Mouse (Mus musculus) intestine, embryonic 14.5 days (tissue): ENCODE results near the gene Cnr2. TPM values are rescaled to one million over a fixed set of nuclear protein-coding genes. Genes with fewer than 3 reads are reported as not detected.
"Not testable (repeated sequence)": the region's sequence is repeated elsewhere in the genome, so short reads cannot be mapped to it uniquely, and the experiment has no call there.

Source experiments
- ATAC-seq: fragments of 200-750 bp; cut with Nextera tagmentation; replicated peaks from 2 replicates; pipeline ENCODE4 v1.8.0; 2017; ENCODE audit warnings: low read depth, moderate number of reproducible peaks, moderate TSS enrichment, moderate library complexity; ENCODE audit not compliant: low FRiP score, low TSS enrichment
- DNase-seq: peaks from one replicate; pipeline ENCODE4 v3.0.0-alpha.2; 2018; ENCODE audit warnings: low spot score
- H3K27ac ChIP-seq: fragments of 300-500 bp; sonication (generic); 2 replicates; pipeline ENCODE4 v1.5.1; 2014; ENCODE audit warnings: low read depth, mild to moderate bottlenecking, control low read depth
- H3K27me3 ChIP-seq: fragments of 300-500 bp; sonication (generic); replicated peaks from 2 replicates; pipeline ENCODE4 v1.6.1; 2014; ENCODE audit warnings: low read length, control low read depth; ENCODE audit not compliant: control insufficient read depth, insufficient read depth
- H3K36me3 ChIP-seq: fragments of 300-500 bp; sonication (generic); 2 replicates; pipeline ENCODE4 v1.6.1; 2014; ENCODE audit warnings: low read length, control low read depth; ENCODE audit not compliant: control insufficient read depth, insufficient read depth
- H3K4me1 ChIP-seq: fragments of 300-500 bp; sonication (generic); replicated peaks from 2 replicates; pipeline ENCODE4 v1.6.1; 2014; ENCODE audit warnings: low read length, control low read depth, mixed read lengths; ENCODE audit not compliant: control insufficient read depth, insufficient read depth
- H3K4me2 ChIP-seq: fragments of 300-500 bp; sonication (generic); 2 replicates; pipeline ENCODE4 v1.6.1; 2014; ENCODE audit warnings: low read length
- H3K4me3 ChIP-seq: fragments of 300-500 bp; sonication (generic); 2 replicates; pipeline ENCODE4 v1.5.1; 2014; ENCODE audit warnings: low read depth, low read length, control low read depth, mixed read lengths
- H3K9ac ChIP-seq: fragments of 300-500 bp; sonication (generic); 2 replicates; pipeline ENCODE4 v1.6.1; 2014; ENCODE audit warnings: mild to moderate bottlenecking, low read length
- H3K9me3 ChIP-seq: fragments of 300-500 bp; sonication (generic); 2 replicates; pipeline ENCODE4 v1.6.1; 2016; ENCODE audit warnings: low read length, control low read depth; ENCODE audit not compliant: control insufficient read depth
- WGBS: fragments of 180-500 bp; shearing (Covaris S2); extraction: QIAGEN DNeasy Blood & Tissue Kit; methylation state at CpG from one replicate; pipeline ENCODE4 v1.1.7; 2014; 5-methylcytosine and 5-hydroxymethylcytosine counted together
- polyA plus RNA-seq: library from polyadenylated mRNA; unstranded; fragments of >200 nt; fragmentation: Nextera tagmentation; extraction: Ambion mirVana; gene quantifications from 2 replicates; pipeline ENCODE4 v1.2.1, GENCODE M21; 2014

Gene Cnr2
- polyA plus RNA-seq, 1 experiment from 2014 or later: 0.24 TPM

GRCm38 (mm10) chr4:135929405-135929804 is 34.2 kb downstream of the Cnr2 start:
- no peak overlapping the region for H3K27ac ChIP-seq
- H3K36me3 ChIP-seq: peaks cover 33% of the 10 kb centered on the region
- ATAC-seq: no peak
- no peaks in the 10 kb centered on the region for H3K4me1 ChIP-seq
- WGBS: 80% methylated on average over 5 of the region's 5 CpGs
- H3K4me3 ChIP-seq: no peak overlapping the region
- H3K9me3 ChIP-seq: no peaks in the 10 kb centered on the region
- H3K9ac ChIP-seq: no peak overlapping the region
- H3K4me2 ChIP-seq: no peak overlapping the region
- H3K27me3 ChIP-seq: no peaks in the 10 kb centered on the region
- no peak for DNase-seq

- no peak overlapping the region for H3K4me3 ChIP-seq
- H3K9ac ChIP-seq: no peak overlapping the region
- no peak overlapping the region for H3K4me2 ChIP-seq
- H3K27me3 ChIP-seq: no peaks in the 10 kb centered on the region
- no peaks in the 10 kb centered on the region for H3K9me3 ChIP-seq
- ATAC-seq: no peak
- DNase-seq: no peak
- H3K4me1 ChIP-seq: no peaks in the 10 kb centered on the region
- WGBS: 67% methylated on average over 9 of the region's 9 CpGs
- peaks cover 33% of the 10 kb centered on the region for H3K36me3 ChIP-seq
- no peak overlapping the region for H3K27ac ChIP-seq
Measured at GRCm38 (mm10) chr4:135929828-135930227, 34.6 kb downstream of the Cnr2 start.

GRCm38 (mm10) chr4:135930239-135930638 is 35.0 kb downstream of the Cnr2 start:
- Histone ChIP-seq H3K36me3 (peaks cover 34% of the 10 kb centered on the region), H3K4me2 (no peak overlapping the region), H3K4me3 (no peak overlapping the region), H3K4me1 (no peaks in the 10 kb centered on the region), H3K27me3 (no peaks in the 10 kb centered on the region), H3K9me3 (no peaks in the 10 kb centered on the region), H3K27ac (no peak overlapping the region), H3K9ac (no peak overlapping the region)
- WGBS: 93% methylated on average over 8 of the region's 8 CpGs
- ATAC-seq (no peak), DNase-seq (no peak)

DNA sequence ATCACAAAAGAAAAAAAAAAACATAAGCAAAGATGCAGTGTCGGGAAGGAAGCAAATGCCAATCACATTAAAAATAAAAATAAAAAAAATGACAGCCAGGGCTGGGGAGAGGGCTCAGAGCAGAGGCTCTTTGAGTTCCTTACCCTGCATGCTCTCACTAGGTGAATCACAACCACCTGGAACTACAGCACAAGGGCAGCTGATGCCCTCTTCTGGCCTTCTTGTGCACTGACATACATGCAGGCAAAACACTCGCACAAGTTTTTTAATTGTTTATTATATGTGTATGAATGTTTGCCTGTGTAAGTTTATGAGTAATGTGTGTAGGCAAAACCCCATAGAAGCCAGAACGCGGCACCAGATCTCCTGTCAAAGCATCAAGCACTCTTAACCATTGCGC is 36.6 kb downstream of the Cnr2 start:
- Histone ChIP-seq H3K36me3 (peaks cover 32% of the 10 kb centered on the region), H3K4me3 (no peak overlapping the region), H3K9ac (no peak overlapping the region), H3K9me3 (no peaks in the 10 kb centered on the region), H3K4me2 (no peak overlapping the region), H3K4me1 (no peaks in the 10 kb centered on the region), H3K27me3 (no peaks in the 10 kb centered on the region), H3K27ac (no peak overlapping the region)
- 65% methylated on average over 5 of the region's 5 CpGs for WGBS
- DNase-seq (no peak), ATAC-seq (no peak)

DNA sequence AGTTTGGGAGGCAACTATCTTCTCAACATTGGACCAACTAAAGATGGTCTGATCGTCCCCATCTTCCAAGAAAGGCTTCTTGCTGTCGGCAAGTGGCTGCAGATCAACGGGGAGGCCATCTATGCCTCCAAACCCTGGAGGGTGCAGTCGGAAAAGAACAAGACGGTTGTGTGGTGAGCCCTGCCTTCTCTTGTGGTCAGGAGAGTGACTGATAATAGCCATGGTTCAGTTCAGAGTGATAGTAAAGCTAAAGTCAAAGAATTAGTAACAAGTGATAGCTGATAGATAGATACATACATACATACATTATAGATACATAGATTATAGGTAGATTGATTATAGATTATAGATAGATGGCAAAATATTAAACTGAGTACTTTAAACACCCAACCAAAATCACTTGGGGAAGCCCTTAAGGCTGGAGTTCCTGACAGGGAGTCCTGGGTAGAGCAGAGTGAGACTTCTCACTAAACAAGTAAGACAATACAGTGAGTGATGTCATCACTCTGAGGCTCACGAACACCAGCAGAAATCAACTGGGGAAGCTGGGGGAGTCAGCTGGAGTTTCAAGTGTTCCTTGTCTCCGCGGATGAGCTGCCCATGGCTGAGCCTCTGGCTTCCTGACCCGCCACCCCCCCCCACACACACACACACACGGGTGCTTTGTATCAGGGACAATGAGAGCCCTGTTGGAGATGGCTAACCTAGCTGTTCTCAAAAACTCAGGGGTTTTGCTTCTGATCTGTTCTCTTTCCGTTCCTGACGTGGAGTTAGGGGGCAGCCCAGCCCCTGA is 39.7 kb downstream of the Cnr2 start:
- no peak overlapping the region for H3K27ac ChIP-seq
- H3K36me3 ChIP-seq: peaks cover 48% of the 10 kb centered on the region
- no peak overlapping the region for H3K4me2 ChIP-seq
- no peak; the same call in 1 of the 2 replicates for ATAC-seq
- no peak overlapping the region for H3K4me3 ChIP-seq
- H3K9ac ChIP-seq: no peak overlapping the region
- 68% methylated on average over 11 of the region's 12 CpGs for WGBS
- no peaks in the 10 kb centered on the region for H3K9me3 ChIP-seq
- H3K27me3 ChIP-seq: no peaks in the 10 kb centered on the region
- no peaks in the 10 kb centered on the region for H3K4me1 ChIP-seq
- no peak for DNase-seq

GRCm38 (mm10) chr4:135935502-135935901 is 40.3 kb downstream of the Cnr2 start:
- no peak overlapping the region for H3K4me3 ChIP-seq
- no peak overlapping the region for H3K4me2 ChIP-seq
- peaks cover 50% of the 10 kb centered on the region for H3K36me3 ChIP-seq
- no peaks in the 10 kb centered on the region for H3K27me3 ChIP-seq
- H3K27ac ChIP-seq: no peak overlapping the region
- WGBS: 67% methylated on average over 5 of the region's 5 CpGs
- no peaks in the 10 kb centered on the region for H3K4me1 ChIP-seq
- ATAC-seq (no peak), DNase-seq (no peak)
- no peak overlapping the region for H3K9ac ChIP-seq
- no peaks in the 10 kb centered on the region for H3K9me3 ChIP-seq

DNA sequence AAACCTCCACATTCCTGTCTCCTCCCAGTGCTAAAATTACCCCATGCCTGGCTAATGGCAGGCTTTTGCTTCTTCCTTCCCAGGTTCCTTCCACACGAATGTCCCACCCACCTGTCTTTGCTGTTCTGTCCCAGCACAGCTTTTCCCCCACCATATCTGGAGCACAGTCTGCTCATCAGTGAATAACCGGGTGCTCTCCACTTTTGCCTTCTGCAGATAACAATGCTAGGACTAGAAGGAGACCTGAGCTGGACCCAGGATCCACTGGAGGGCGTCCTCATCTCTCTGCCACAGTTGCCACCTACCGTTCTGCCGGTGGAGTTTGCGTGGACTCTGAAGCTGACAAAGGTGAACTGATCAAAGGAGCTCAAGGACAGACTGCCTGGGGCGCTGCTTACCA is 43.7 kb downstream of the Cnr2 start:
- Histone ChIP-seq H3K27me3 (no peaks in the 10 kb centered on the region), H3K4me3 (no peak overlapping the region), H3K4me2 (no peak overlapping the region), H3K9me3 (no peaks in the 10 kb centered on the region), H3K27ac (no peak overlapping the region), H3K9ac (no peak overlapping the region), H3K36me3 (peaks cover 42% of the 10 kb centered on the region), H3K4me1 (no peaks in the 10 kb centered on the region)
- ATAC-seq (no peak), DNase-seq (no peak)
- 77% methylated on average over 7 of the region's 7 CpGs for whole genome bisulfite sequencing

GRCm38 (mm10) chr4:135941026-135941425 is 45.8 kb downstream of the Cnr2 start:
- 85% methylated on average over 8 of the region's 8 CpGs for WGBS
- peaks cover 28% of the 10 kb centered on the region for H3K36me3 ChIP-seq
- not testable (repeated sequence) for H3K27me3 ChIP-seq, ATAC-seq, H3K4me2 ChIP-seq, DNase-seq, H3K4me1 ChIP-seq, H3K9me3 ChIP-seq, H3K4me3 ChIP-seq, H3K9ac ChIP-seq, H3K27ac ChIP-seq

GRCm38 (mm10) chr4:135942193-135942592 is 47.0 kb downstream of the Cnr2 start:
- Histone ChIP-seq H3K27me3 (no peaks in the 10 kb centered on the region), H3K4me1 (no peaks in the 10 kb centered on the region), H3K4me3 (no peak overlapping the region), H3K9me3 (no peaks in the 10 kb centered on the region), H3K9ac (no peak overlapping the region), H3K4me2 (no peak overlapping the region), H3K36me3 (peaks cover 20% of the 10 kb centered on the region), H3K27ac (no peak overlapping the region)
- WGBS: 79% methylated on average over 6 of the region's 6 CpGs
- ATAC-seq (no peak), DNase-seq (no peak)
